Mouse (Mus musculus): Measurements from ENCODE around the gene Golga4. TPM values are rescaled to one million over a fixed set of nuclear protein-coding genes. Genes with fewer than 3 reads are reported as not detected.

Gene Golga4
- total and polyA plus RNA-seq, 2 experiments from 2014 or later: 27.2 to 36.8 TPM

DNA sequence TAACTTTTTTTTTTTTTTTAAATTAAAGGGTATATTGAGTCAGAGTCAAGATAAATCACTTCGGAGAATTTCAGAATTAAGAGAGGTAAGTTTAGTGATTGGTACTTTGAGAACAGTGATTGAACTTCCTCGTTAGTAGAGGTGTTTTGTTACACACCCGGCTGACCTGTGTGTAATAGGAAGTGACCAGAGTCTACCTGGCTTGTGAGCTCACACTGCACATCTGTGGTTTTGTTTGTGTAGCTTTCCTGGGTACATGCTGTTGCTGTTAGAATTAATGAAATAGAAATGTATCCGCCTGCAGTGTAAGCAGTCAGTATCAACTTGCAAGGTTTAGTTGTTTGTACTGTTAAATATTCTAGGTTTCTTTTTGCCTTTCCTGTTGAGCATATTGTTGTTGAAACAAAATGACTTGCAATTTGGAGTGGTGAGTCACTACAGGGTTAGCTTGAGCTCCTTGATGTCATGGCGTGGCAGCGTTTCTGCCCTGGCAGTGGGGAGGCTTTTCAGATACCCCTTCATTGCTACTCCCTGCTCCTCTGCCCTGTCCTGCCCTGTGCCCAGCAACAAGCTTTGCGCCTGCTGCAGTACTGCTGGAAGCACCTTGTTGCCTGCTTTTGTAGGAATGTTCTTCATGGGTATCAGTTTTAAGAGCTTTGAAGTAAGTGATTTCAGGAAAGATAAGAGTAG lies 26.6 kb downstream of the Golga4 start:
- ATAC-seq: no peak
- H3K27me3 ChIP-seq (ENCODE audit: insufficient read depth, low read length): no peaks in the 10 kb centered on the region
- H3K4me3 ChIP-seq (ENCODE audit: low read length): no peak overlapping the region
- peaks cover 49% of the 10 kb centered on the region for H3K36me3 ChIP-seq (ENCODE audit: insufficient read depth, low read length)
- no peak for TF ChIP-seq CTCF (IDR thresholded peaks at IDR 0.05; ENCODE audit: low read depth)
- no peak overlapping the region for H3K4me2 ChIP-seq (ENCODE audit: low read depth, low read length)
- H3K4me1 ChIP-seq (ENCODE audit: insufficient read depth, low read length): no peaks in the 10 kb centered on the region
- 93% methylated on average over 7 of the region's 7 CpGs for WGBS
- no peak for DNase-seq (ENCODE audit: low spot score)
- H3K9me3 ChIP-seq (ENCODE audit: low read length): no peaks in the 10 kb centered on the region
- H3K27ac ChIP-seq: no peak overlapping the region
- H3K9ac ChIP-seq (replicated peaks; ENCODE audit: low read length): no peak overlapping the region

GRCm38 (mm10) chr9:118536946-118537345 lies 30.9 kb downstream of the Golga4 start:
- Histone ChIP-seq H3K4me3 (ENCODE audit: low read length) (no peak overlapping the region), H3K27me3 (ENCODE audit: insufficient read depth, low read length) (no peaks in the 10 kb centered on the region), H3K36me3 (ENCODE audit: insufficient read depth, low read length) (peaks cover 62% of the 10 kb centered on the region), H3K9me3 (ENCODE audit: low read length) (no peaks in the 10 kb centered on the region), H3K27ac (no peak overlapping the region), H3K9ac (replicated peaks; ENCODE audit: low read length) (no peak overlapping the region), H3K4me1 (ENCODE audit: insufficient read depth, low read length) (no peaks in the 10 kb centered on the region), H3K4me2 (ENCODE audit: low read depth, low read length) (no peak overlapping the region)
- no peak for TF ChIP-seq CTCF (IDR thresholded peaks at IDR 0.05; ENCODE audit: low read depth)
- DNase-seq (ENCODE audit: low spot score) (no peak), ATAC-seq (no peak)
- 95% methylated on average over 6 of the region's 6 CpGs for WGBS

GRCm38 (mm10) chr9:118537463-118538339 lies 31.6 kb downstream of the Golga4 start:
- peaks cover 62% of the 10 kb centered on the region for H3K36me3 ChIP-seq (ENCODE audit: insufficient read depth, low read length)
- no peak for ATAC-seq

DNA sequence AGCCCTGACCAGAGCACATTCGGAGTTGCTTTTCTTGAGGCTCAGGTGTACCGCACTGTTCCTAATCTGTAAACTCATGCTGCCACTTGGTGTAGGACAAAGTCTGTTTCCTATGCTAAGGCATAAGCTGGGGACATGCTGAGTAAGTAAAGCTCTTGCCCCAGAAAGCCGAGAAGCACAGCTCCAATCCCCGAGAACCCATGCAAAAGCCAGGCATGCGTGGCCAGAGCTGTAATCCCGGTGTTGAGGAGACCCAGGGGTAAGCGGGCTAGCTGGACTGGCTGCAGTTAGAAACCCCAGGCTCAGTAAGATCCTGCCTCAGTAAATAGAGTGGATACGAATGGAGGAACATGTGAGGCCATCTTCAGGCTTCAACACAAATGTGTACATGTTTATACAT lies 35.8 kb downstream of the Golga4 start:
- Histone ChIP-seq H3K4me2 (ENCODE audit: low read depth, low read length) (no peak overlapping the region), H3K27me3 (ENCODE audit: insufficient read depth, low read length) (no peaks in the 10 kb centered on the region), H3K4me3 (ENCODE audit: low read length) (no peak overlapping the region), H3K27ac (no peak overlapping the region), H3K36me3 (ENCODE audit: insufficient read depth, low read length) (peaks cover 34% of the 10 kb centered on the region), H3K4me1 (ENCODE audit: insufficient read depth, low read length) (no peaks in the 10 kb centered on the region), H3K9ac (replicated peaks; ENCODE audit: low read length) (no peak overlapping the region), H3K9me3 (ENCODE audit: low read length) (no peaks in the 10 kb centered on the region)
- 92% methylated on average over 8 of the region's 8 CpGs for WGBS
- ATAC-seq (no peak), DNase-seq (ENCODE audit: low spot score) (no peak)
- no peak for TF ChIP-seq CTCF (IDR thresholded peaks at IDR 0.05; ENCODE audit: low read depth)

More at GRCm38 (mm10) chr9:118537463-118538339, 31.6 kb downstream of the Golga4 start:
- H3K9me3 ChIP-seq (ENCODE audit: low read length): no peaks in the 10 kb centered on the region
- no peak overlapping the region for H3K4me2 ChIP-seq (ENCODE audit: low read depth, low read length)
- H3K27ac ChIP-seq: no peak overlapping the region
- no peaks in the 10 kb centered on the region for H3K4me1 ChIP-seq (ENCODE audit: insufficient read depth, low read length)
- H3K4me3 ChIP-seq (ENCODE audit: low read length): no peak overlapping the region
- no peaks in the 10 kb centered on the region for H3K27me3 ChIP-seq (ENCODE audit: insufficient read depth, low read length)
- no peak for DNase-seq (ENCODE audit: low spot score)
- no peak overlapping the region for H3K9ac ChIP-seq (replicated peaks; ENCODE audit: low read length)
- no peak for TF ChIP-seq CTCF (IDR thresholded peaks at IDR 0.05; ENCODE audit: low read depth)
- 82% methylated on average over 9 of the region's 9 CpGs for WGBS

DNA sequence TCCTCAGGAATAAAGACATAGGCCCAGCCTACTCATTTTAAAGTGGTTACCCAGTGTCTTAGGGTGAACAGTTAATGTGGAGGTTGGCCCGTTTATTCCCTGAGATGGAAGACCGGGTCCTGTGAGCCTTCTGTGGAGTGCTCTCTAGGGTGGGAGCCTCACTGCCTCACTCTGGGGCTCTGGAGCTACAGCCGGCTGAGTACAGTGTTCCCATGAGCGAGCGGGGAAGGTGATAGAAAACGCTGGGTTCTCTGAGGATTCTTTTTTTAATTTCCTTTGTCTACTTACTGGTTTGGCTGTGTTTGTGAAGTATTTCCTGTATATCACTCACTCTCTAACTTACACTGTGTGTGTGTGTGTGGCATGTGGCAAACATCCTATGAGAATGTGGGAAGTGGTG lies 39.1 kb downstream of the Golga4 start:
- H3K27ac ChIP-seq: no peak overlapping the region
- H3K4me3 ChIP-seq (ENCODE audit: low read length): no peak overlapping the region
- TF ChIP-seq CTCF (IDR thresholded peaks at IDR 0.05; ENCODE audit: low read depth): no peak
- no peak for ATAC-seq
- H3K36me3 ChIP-seq (ENCODE audit: insufficient read depth, low read length): peaks cover 27% of the 10 kb centered on the region
- H3K9me3 ChIP-seq (ENCODE audit: low read length): no peaks in the 10 kb centered on the region
- no peaks in the 10 kb centered on the region for H3K4me1 ChIP-seq (ENCODE audit: insufficient read depth, low read length)
- DNase-seq (ENCODE audit: low spot score): no peak
- no peak overlapping the region for H3K4me2 ChIP-seq (ENCODE audit: low read depth, low read length)
- no peaks in the 10 kb centered on the region for H3K27me3 ChIP-seq (ENCODE audit: insufficient read depth, low read length)
- H3K9ac ChIP-seq (replicated peaks; ENCODE audit: low read length): no peak overlapping the region
- 79% methylated on average over 6 of the region's 6 CpGs for WGBS

DNA sequence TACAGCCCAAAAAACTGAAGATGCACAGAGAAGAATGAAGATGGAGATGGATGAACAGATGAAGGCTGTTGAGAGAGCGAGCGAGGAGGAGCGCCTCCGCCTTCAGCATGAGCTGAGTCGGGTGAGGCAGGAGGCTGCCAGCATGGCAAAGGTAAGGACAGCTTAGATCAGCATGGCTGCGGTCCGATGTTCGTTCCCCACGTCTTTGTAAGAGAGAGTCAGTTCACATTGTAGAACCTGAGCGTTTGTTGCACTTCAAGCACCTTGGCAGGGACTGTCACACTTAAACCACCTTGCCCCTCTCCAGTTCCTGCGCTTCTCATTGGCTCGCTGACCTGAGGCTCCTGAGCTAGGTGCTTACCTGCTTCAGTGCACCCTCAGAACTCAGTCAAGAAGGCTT lies 42.6 kb downstream of the Golga4 start:
- 97% methylated on average over 12 of the region's 12 CpGs for WGBS
- DNase-seq (ENCODE audit: low spot score): no peak
- no peak for ATAC-seq
- no peak for TF ChIP-seq CTCF (IDR thresholded peaks at IDR 0.05; ENCODE audit: low read depth)
- Histone ChIP-seq H3K9ac (replicated peaks; ENCODE audit: low read length) (no peak overlapping the region), H3K4me2 (ENCODE audit: low read depth, low read length) (no peak overlapping the region), H3K36me3 (ENCODE audit: insufficient read depth, low read length) (peaks cover 33% of the 10 kb centered on the region), H3K27me3 (ENCODE audit: insufficient read depth, low read length) (no peaks in the 10 kb centered on the region), H3K4me3 (ENCODE audit: low read length) (no peak overlapping the region), H3K4me1 (ENCODE audit: insufficient read depth, low read length) (no peaks in the 10 kb centered on the region), H3K27ac (no peak overlapping the region), H3K9me3 (ENCODE audit: low read length) (no peaks in the 10 kb centered on the region)
